In genomic region chr9:70893526-70893925, GRCm38 (mm10) we compare ENCODE assay signal across 10 mouse cellular contexts. TPM values are rescaled to one million over a fixed set of nuclear protein-coding genes. Genes with fewer than 3 reads are reported as not detected.
"Had no signal": no experiment of that assay in that cellular context is flagged by ENCODE, and none has a peak within 500 bp of the region (broad histone marks: within the 10 kb centered on the region; RNA-seq: fewer than 3 reads in every experiment).

No protein-coding gene starts in this region.

- H3K4me1 ChIP-seq: midbrain, embryonic 12.5 days had no signal

- H3K9me3 ChIP-seq: limb, embryonic 10.5 days; midbrain, embryonic 12.5 days; neural tube, embryonic 15.5 days had no signal

- H3K27ac ChIP-seq: hindbrain, postnatal 0 days; limb, embryonic 10.5 days; midbrain, embryonic 12.5 days; neural tube, embryonic 15.5 days had no signal

- H3K4me2 ChIP-seq: midbrain, embryonic 12.5 days; neural tube, embryonic 15.5 days had no signal

- DNase-seq: kidney, adult 8-10 months; kidney, postnatal 14 days; lung, adult 18-20 months; thymus, postnatal 36 days had no signal

- H3K9ac ChIP-seq: midbrain, embryonic 12.5 days; neural tube, embryonic 15.5 days had no signal

- ATAC-seq: hindbrain, postnatal 0 days; midbrain, embryonic 16.5 days had no signal

- H3K27me3 ChIP-seq: midbrain, embryonic 12.5 days; neural tube, embryonic 15.5 days had no signal

- H3K4me3 ChIP-seq: limb, embryonic 10.5 days; midbrain, embryonic 12.5 days; neural tube, embryonic 15.5 days had no signal

- H3K36me3 ChIP-seq: limb, embryonic 10.5 days; midbrain, embryonic 12.5 days; neural tube, embryonic 15.5 days had no signal

RNA-seq across cellular contexts. Expression of gene Lipc, which starts 58.5 kb away (rescaled TPM):
- polyA plus RNA-seq: intestine, embryonic 14.5 days; limb, embryonic 10.5 days; midbrain, embryonic 12.5 days had no signal
